Mouse (Mus musculus) MEL (cell line): ENCODE measurements around the gene Lamtor1. TPM values are rescaled to one million over a fixed set of nuclear protein-coding genes. Genes with fewer than 3 reads are reported as not detected.
A peak's percentile ranks its signal among the peaks of the same experiment; 100 is the strongest.
"Not testable (repeated sequence)": the region's sequence is repeated elsewhere in the genome, so short reads cannot be mapped to it uniquely, and the experiment has no call there.

Experiments
- DNase-seq: peaks from one replicate; pipeline ENCODE4 v3.0.0; 2011; ENCODE audit warnings: low read depth, low spot score
- H3K27ac ChIP-seq: 2 replicates; pipeline ENCODE4 v1.5.1; 2012; ENCODE audit warnings: low read depth, mild to moderate bottlenecking, control low read depth, low read length, moderate library complexity; ENCODE audit not compliant: control insufficient read depth
- H3K27me3 ChIP-seq, 2 experiments: fragments of 150-350 bp in 1 of 2; sonication (generic) in 1 of 2; 2 replicates each; pipeline ENCODE4 v1.6.1; 2012; ENCODE audit warnings: low read length in 2 of 2, mild to moderate bottlenecking in 2 of 2, improper control_type of control experiment in 1 of 2, moderate library complexity in 1 of 2; ENCODE audit not compliant: insufficient read depth in 2 of 2, control insufficient read depth in 1 of 2
- H3K36me3 ChIP-seq, 2 experiments: 2 replicates each; pipeline ENCODE4 v1.6.1; 2012 to 2014; ENCODE audit warnings: low read length in 2 of 2, improper control_type of control experiment in 1 of 2, inconsistent platforms in 1 of 2, mild to moderate bottlenecking in 1 of 2; ENCODE audit not compliant: insufficient read depth in 2 of 2, control insufficient read depth in 1 of 2
- H3K4me1 ChIP-seq, 2 experiments: fragments of 150-350 bp in 1 of 2; sonication (generic) in 1 of 2; 2 replicates each; pipeline ENCODE4 v1.6.1; 2012; ENCODE audit warnings: low read length in 2 of 2, improper control_type of control experiment in 1 of 2, mild to moderate bottlenecking in 1 of 2; ENCODE audit not compliant: insufficient read depth in 2 of 2, control insufficient read depth in 1 of 2
- H3K4me3 ChIP-seq, 2 experiments: fragments of 150-350 bp in 1 of 2; sonication (generic) in 1 of 2; 2 replicates each; pipeline ENCODE4 v1.5.1; 2012; ENCODE audit warnings: low read depth in 2 of 2, low read length in 2 of 2, mild to moderate bottlenecking in 2 of 2, moderate library complexity in 2 of 2, control low read depth in 1 of 2, improper control_type of control experiment in 1 of 2; ENCODE audit not compliant: control insufficient read depth in 1 of 2, insufficient read depth in 1 of 2
- H3K79me2 ChIP-seq: 2 replicates; pipeline ENCODE4 v1.6.1; 2012; ENCODE audit warnings: mild to moderate bottlenecking, low read length, moderate library complexity; ENCODE audit not compliant: control insufficient read depth, poor library complexity, insufficient read depth
- H3K9ac ChIP-seq: 2 replicates; pipeline ENCODE4 v1.6.1; 2012; ENCODE audit warnings: low read depth, mild to moderate bottlenecking, control low read depth, low read length, moderate library complexity; ENCODE audit not compliant: control insufficient read depth, poor library complexity, severe bottlenecking
- H3K9me3 ChIP-seq: fragments of 150-350 bp; sonication (generic); replicated peaks from 2 replicates; pipeline ENCODE4 v1.6.1; 2012; ENCODE audit warnings: mild to moderate bottlenecking, low read length, improper control_type of control experiment, moderate library complexity; ENCODE audit not compliant: insufficient read depth
- CTCF ChIP-seq, 3 experiments: IDR thresholded peaks in 2 of 3; conservative IDR thresholded peaks in 1 of 3; 2 replicates each; pipeline ENCODE4 v1.5.1; 2011 to 2012; ENCODE audit warnings: low read length in 3 of 3, low read depth in 2 of 3, mild to moderate bottlenecking in 2 of 3, improper control_type of control experiment in 1 of 3, inconsistent platforms in 1 of 3, mixed read lengths in 1 of 3, moderate library complexity in 1 of 3; ENCODE audit not compliant: control insufficient read depth in 1 of 3, insufficient read depth in 1 of 3, poor library complexity in 1 of 3, severe bottlenecking in 1 of 3
- GABPA ChIP-seq: IDR thresholded peaks from 2 replicates; pipeline ENCODE4 v1.6.1; 2012; ENCODE audit warnings: low read depth, mild to moderate bottlenecking, inconsistent platforms, low read length, improper control_type of control experiment, moderate library complexity
- MYC ChIP-seq: IDR thresholded peaks from 2 replicates; pipeline ENCODE4 v1.6.1; 2011; ENCODE audit warnings: low read depth, mild to moderate bottlenecking, low read length, improper control_type of control experiment, moderate library complexity
- NRF1 ChIP-seq: IDR thresholded peaks from 2 replicates; pipeline ENCODE4 v1.6.1; 2014; ENCODE audit warnings: low read depth, mild to moderate bottlenecking, inconsistent platforms, low read length, improper control_type of control experiment, moderate library complexity; ENCODE audit not compliant: poor library complexity, insufficient read depth, severe bottlenecking
- POLR2A ChIP-seq, 2 experiments: IDR thresholded peaks; 2 replicates each; pipeline ENCODE4 v1.6.1; 2011 to 2012; ENCODE audit warnings: low read length in 2 of 2, mild to moderate bottlenecking in 2 of 2, control low read depth in 1 of 2, improper control_type of control experiment in 1 of 2, low read depth in 1 of 2, moderate library complexity in 1 of 2; ENCODE audit not compliant: control insufficient read depth in 1 of 2, insufficient read depth in 1 of 2, poor library complexity in 1 of 2
- POLR2AphosphoS5 ChIP-seq: IDR thresholded peaks from 2 replicates; pipeline ENCODE4 v1.6.1; 2012; ENCODE audit warnings: low read depth, borderline replicate concordance, mild to moderate bottlenecking, inconsistent platforms, low read length, moderate library complexity, mixed read lengths
- RAD21 ChIP-seq: IDR thresholded peaks from 2 replicates; pipeline ENCODE4 v1.6.1; 2011; ENCODE audit warnings: mild to moderate bottlenecking, low read depth, low read length, improper control_type of control experiment
- SMC3 ChIP-seq: IDR thresholded peaks from 2 replicates; pipeline ENCODE4 v1.6.1; 2011; ENCODE audit warnings: low read depth, low read length, improper control_type of control experiment
- TBP ChIP-seq: IDR thresholded peaks from 2 replicates; pipeline ENCODE4 v1.8.0; 2011; ENCODE audit warnings: low read depth, low read length, improper control_type of control experiment
- ZC3H11A ChIP-seq: IDR thresholded peaks from 2 replicates; pipeline ENCODE4 v1.6.1; 2012; ENCODE audit warnings: low read depth, mild to moderate bottlenecking, inconsistent platforms, low read length, improper control_type of control experiment
- polyA plus RNA-seq, 2 experiments: library from polyadenylated mRNA; stranded (reverse) in 1 of 2; unstranded in 1 of 2; fragments of >175 nt in 1 of 2; fragments of >200 nt in 1 of 2; gene quantifications; 2 replicates each; pipeline versions ENCODE4 v1.2.1 to v1.2.4; 2012; ENCODE audit warnings: low replicate concordance in 2 of 2, low read depth in 1 of 2; ENCODE audit not compliant: insufficient read length in 2 of 2, insufficient read depth in 1 of 2, missing spikeins in 1 of 2
- total RNA-seq: library from RNA; depleted of rRNA; stranded (reverse); fragments of 300-350 nt; gene quantifications from 2 replicates; pipeline ENCODE4 v1.2.3, GENCODE M21; 2012

Gene Lamtor1
- total and polyA plus RNA-seq, 3 experiments = 79.5 to 115 TPM; not detected in 1

- H3K9me3 ChIP-seq = no peaks in the 10 kb centered on the region
- peak; percentile 65 for DNase-seq
- peaks cover 0 to 5% of the 10 kb centered on the region in 2 experiments; a peak in 2 of 4 replicates for H3K36me3 ChIP-seq
- H3K27ac ChIP-seq = no peak overlapping the region
- H3K9ac ChIP-seq = no peak overlapping the region
- H3K4me3 ChIP-seq = no peak overlapping the region
- H3K4me1 ChIP-seq = no peaks in the 10 kb centered on the region
- H3K27me3 ChIP-seq = no peaks in the 10 kb centered on the region
- TF ChIP-seq GABPA (no peak), RAD21 (peak; percentile 55), POLR2A (IDR thresholded peaks at IDR 0.05; ENCODE audit: control insufficient read depth in 1 of 2, insufficient read depth in 1 of 2, low read depth in 1 of 2, low read length in 2 of 2, poor library complexity in 1 of 2) (no peak), NRF1 (no peak), SMC3 (peak; percentile 81), CTCF (IDR thresholded peaks at IDR 0.05 in 2 of 3, conservative IDR thresholded peaks at IDR 0.05 in 1 of 3; ENCODE audit: control insufficient read depth in 1 of 3, insufficient read depth in 1 of 3, low read depth in 2 of 3, low read length in 3 of 3, poor library complexity in 1 of 3, severe bottlenecking in 1 of 3) (peak; percentile 58 to 76 (median 69)), ZC3H11A (peak; percentile 57), POLR2AphosphoS5 (no peak)
- H3K79me2 ChIP-seq = no peaks in the 10 kb centered on the region
Observed at GRCm38 (mm10) chr7:101918071-101918470, 12.4 kb downstream of the Lamtor1 start.

GRCm38 (mm10) chr7:101925892-101926291 is 20.2 kb downstream of the Lamtor1 start:
- peak; percentile 42 for TF ChIP-seq SMC3
- 0 out of 2 replicates have a peak, but pooled peaks have one; percentile 3 for TF ChIP-seq ZC3H11A
- peak; percentile 66; the same call in 1 of the 2 replicates for TF ChIP-seq MYC
- TF ChIP-seq RAD21 = peak; percentile 30
- 0 out of 2 replicates have a peak, but pooled peaks have one; percentile 26 for TF ChIP-seq TBP
- TF ChIP-seq POLR2A (IDR thresholded peaks at IDR 0.05; ENCODE audit: control insufficient read depth in 1 of 2, insufficient read depth in 1 of 2, low read depth in 1 of 2, low read length in 2 of 2, poor library complexity in 1 of 2) = 0 out of 4 replicates have a peak, but pooled peaks of 1 of the 2 experiments have one; percentile 9
- peak; percentile 10 to 52 (median 41); a peak in 5 of 6 replicates for TF ChIP-seq CTCF (IDR thresholded peaks at IDR 0.05 in 2 of 3, conservative IDR thresholded peaks at IDR 0.05 in 1 of 3; ENCODE audit: control insufficient read depth in 1 of 3, insufficient read depth in 1 of 3, low read depth in 2 of 3, low read length in 3 of 3, poor library complexity in 1 of 3, severe bottlenecking in 1 of 3)
- not testable (repeated sequence) for H3K36me3 ChIP-seq, H3K79me2 ChIP-seq, H3K4me1 ChIP-seq, H3K9me3 ChIP-seq, H3K9ac ChIP-seq, H3K27ac ChIP-seq, H3K27me3 ChIP-seq, H3K4me3 ChIP-seq
- peak; percentile 28 for DNase-seq

DNA sequence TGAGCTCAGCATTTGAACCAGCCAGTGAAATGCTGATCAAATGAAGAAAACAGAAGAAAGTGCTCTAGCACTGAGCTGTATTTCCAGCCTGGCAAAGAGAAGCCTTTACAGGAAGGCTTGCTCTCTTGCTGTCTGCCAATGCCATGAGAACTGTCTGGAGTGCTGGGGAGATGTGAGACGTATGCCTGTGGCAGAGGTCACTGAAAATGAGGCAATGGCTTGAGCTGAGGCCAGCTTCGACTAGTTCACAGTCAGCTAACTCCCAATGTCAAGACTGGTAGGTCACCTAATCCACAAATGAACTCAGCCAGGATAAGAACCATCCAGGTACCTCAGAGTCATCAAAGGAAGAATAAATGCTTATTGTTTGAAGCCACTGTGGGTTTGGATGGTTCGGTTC is 22.4 kb downstream of the Lamtor1 start:
- peaks cover 4% of the 10 kb centered on the region; the same call in 1 of the 2 replicates for H3K79me2 ChIP-seq
- H3K27me3 ChIP-seq = no peaks in the 10 kb centered on the region
- no peak overlapping the region for H3K27ac ChIP-seq
- H3K9me3 ChIP-seq = no peaks in the 10 kb centered on the region
- peaks cover 3 to 12% of the 10 kb centered on the region in 2 experiments for H3K4me1 ChIP-seq
- DNase-seq = no peak
- TF ChIP-seq ZC3H11A (no peak), MYC (no peak), TBP (no peak)
- H3K9ac ChIP-seq = no peak overlapping the region
- H3K4me3 ChIP-seq = no peak overlapping the region
- peaks cover 0 to 17% of the 10 kb centered on the region in 2 experiments; a peak in 2 of 4 replicates for H3K36me3 ChIP-seq
